Mouse (Mus musculus) lung, adult 18-20 months (tissue): ENCODE data around the gene Fam117b.

ENCODE experiments used
- DNase-seq, 2 experiments: peaks; one replicate each; pipeline ENCODE4 v3.0.0; 2022; ENCODE audit warnings: mixed read lengths in 2 of 2

The Fam117b gene

GRCm38 (mm10) chr1:59995646-59996045, 82.8 kb downstream of the Fam117b start:
- DNase-seq, result no peak

- DNase-seq, result no peak
Observed at GRCm38 (mm10) chr1:59997352-59997751, 84.5 kb downstream of the Fam117b start.

- peak in 1 of 2 experiments; percentile 13 for DNase-seq
Observed at GRCm38 (mm10) chr1:60000319-60000718, 87.5 kb downstream of the Fam117b start.

- DNase-seq, result no peak
Observed at GRCm38 (mm10) chr1:60007337-60007736, 94.5 kb downstream of the Fam117b start.

GRCm38 (mm10) chr1:60008743-60009142, 95.9 kb downstream of the Fam117b start:
- no peak for DNase-seq

GRCm38 (mm10) chr1:60013779-60014178, 101.0 kb downstream of the Fam117b start:
- DNase-seq, result no peak

- DNase-seq, result no peak
Observed at GRCm38 (mm10) chr1:60015511-60015910, 102.7 kb downstream of the Fam117b start.

- DNase-seq, result peak in 1 of 2 experiments; percentile 37
Observed at GRCm38 (mm10) chr1:60016136-60016611, 103.4 kb downstream of the Fam117b start.

GRCm38 (mm10) chr1:60017031-60017469, 104.2 kb downstream of the Fam117b start:
- no peak for DNase-seq
